Mouse (Mus musculus) lung, embryonic 14.5 days (tissue): ENCODE results near the gene Lnpep. TPM values are rescaled to one million over a fixed set of nuclear protein-coding genes. Genes with fewer than 3 reads are reported as not detected.
"Not testable (repeated sequence)": the region's sequence is repeated elsewhere in the genome, so short reads cannot be mapped to it uniquely, and the experiment has no call there.

Source experiments
- ATAC-seq: fragments of 200-750 bp; cut with Nextera tagmentation; 2 replicates; pipeline ENCODE4 v1.8.0; 2017; ENCODE audit warnings: mild to moderate bottlenecking, moderate TSS enrichment, moderate library complexity; ENCODE audit not compliant: insufficient read depth
- DNase-seq: peaks from one replicate; pipeline ENCODE4 v3.0.0-alpha.2; 2015
- H3K27ac ChIP-seq: fragments of 300-500 bp; sonication (generic); 2 replicates; pipeline ENCODE4 v1.5.1; 2014; ENCODE audit warnings: low read depth, mild to moderate bottlenecking, moderate library complexity
- H3K27me3 ChIP-seq: fragments of 300-500 bp; sonication (generic); 2 replicates; pipeline ENCODE4 v1.6.1; 2014; ENCODE audit warnings: low read length, control low read depth; ENCODE audit not compliant: insufficient read depth
- H3K36me3 ChIP-seq: fragments of 300-500 bp; sonication (generic); 2 replicates; pipeline ENCODE4 v1.6.1; 2014; ENCODE audit warnings: control low read depth; ENCODE audit not compliant: insufficient read depth
- H3K4me1 ChIP-seq: fragments of 300-500 bp; sonication (generic); 2 replicates; pipeline ENCODE4 v1.6.1; 2014; ENCODE audit warnings: antibody characterized with exemption, control low read depth; ENCODE audit not compliant: insufficient read depth
- H3K4me2 ChIP-seq: fragments of 300-500 bp; sonication (generic); 2 replicates; pipeline ENCODE4 v1.6.1; 2014; ENCODE audit warnings: mild to moderate bottlenecking
- H3K4me3 ChIP-seq: fragments of 300-500 bp; sonication (generic); 2 replicates; pipeline ENCODE4 v1.5.1; 2014; ENCODE audit warnings: low read depth, low read length
- H3K9ac ChIP-seq: fragments of 300-500 bp; sonication (generic); 2 replicates; pipeline ENCODE4 v1.6.1; 2014
- H3K9me3 ChIP-seq: fragments of 300-500 bp; sonication (generic); 2 replicates; pipeline ENCODE4 v1.6.1; 2016; ENCODE audit warnings: low read depth, low read length, control low read depth
- CTCF ChIP-seq: IDR thresholded peaks from 2 replicates; pipeline ENCODE4 v1.5.1; 2016; ENCODE audit warnings: antibody characterized with exemption, low read depth
- WGBS: fragments of 180-500 bp; shearing (Covaris S2); extraction: QIAGEN DNeasy Blood & Tissue Kit; methylation state at CpG from one replicate; pipeline ENCODE4 v1.1.7; 2014; 5-methylcytosine and 5-hydroxymethylcytosine counted together
- polyA plus RNA-seq: library from polyadenylated mRNA; unstranded; fragments of >200 nt; fragmentation: Nextera tagmentation; extraction: Ambion mirVana; gene quantifications from 2 replicates; pipeline ENCODE4 v1.2.1, GENCODE M21; 2014

The Lnpep gene
- polyA plus RNA-seq, 1 experiment from 2014 or later: 8.4 TPM

DNA sequence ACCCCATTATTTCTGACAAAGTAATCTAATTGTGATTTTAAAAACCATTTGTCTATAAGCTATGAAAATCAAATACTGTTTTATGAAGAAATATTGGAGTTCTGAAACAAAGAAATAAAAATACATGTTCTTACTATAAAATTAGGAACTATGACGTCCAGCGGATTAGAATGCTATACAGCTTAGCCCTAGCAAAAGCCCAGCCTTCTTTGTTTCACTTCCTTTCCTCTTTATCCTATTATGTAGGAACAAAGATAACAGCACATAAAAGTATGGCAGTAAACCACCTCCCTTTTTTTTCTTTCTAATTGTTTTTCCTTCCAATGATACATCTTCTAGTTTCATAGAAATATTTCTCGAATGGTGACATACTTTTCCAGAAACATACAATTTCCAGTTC, 75.9 kb downstream of the Lnpep start:
- H3K4me1 ChIP-seq: no peaks in the 10 kb centered on the region
- H3K27me3 ChIP-seq: no peaks in the 10 kb centered on the region
- peaks cover 18% of the 10 kb centered on the region; the same call in 1 of the 2 replicates for H3K36me3 ChIP-seq
- 84% methylated on average over 3 of the region's 3 CpGs for WGBS
- no peak overlapping the region for H3K4me2 ChIP-seq
- DNase-seq: no peak
- no peak overlapping the region for H3K27ac ChIP-seq
- H3K9me3 ChIP-seq: no peaks in the 10 kb centered on the region
- ATAC-seq: no peak
- no peak for TF ChIP-seq CTCF
- H3K9ac ChIP-seq: no peak overlapping the region
- H3K4me3 ChIP-seq: no peak overlapping the region

DNA sequence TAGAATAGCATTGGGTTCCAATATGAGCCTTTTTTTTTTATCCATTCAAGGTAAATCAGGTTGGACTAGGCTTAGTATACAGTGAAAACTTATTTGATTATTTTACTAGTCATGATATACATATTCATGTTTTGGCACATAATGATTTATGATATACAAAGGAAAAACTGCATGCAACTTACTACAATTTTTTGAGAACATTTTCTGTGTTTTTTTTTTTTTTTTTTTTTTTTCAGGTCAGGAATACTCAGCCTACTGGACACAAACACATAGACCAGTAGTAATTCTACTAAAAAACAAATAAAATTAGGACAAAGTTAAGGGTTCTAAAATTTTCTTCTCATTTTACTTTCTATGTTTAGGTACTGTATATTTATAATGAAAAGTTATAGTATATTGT, 93.5 kb downstream of the Lnpep start:
- Histone ChIP-seq H3K9me3 (no peaks in the 10 kb centered on the region), H3K4me3 (no peak overlapping the region), H3K27ac (no peak overlapping the region), H3K9ac (no peak overlapping the region), H3K4me2 (no peak overlapping the region), H3K4me1 (no peaks in the 10 kb centered on the region), H3K27me3 (no peaks in the 10 kb centered on the region), H3K36me3 (peaks cover 22% of the 10 kb centered on the region)
- TF ChIP-seq CTCF: no peak
- DNase-seq (no peak), ATAC-seq (no peak)

- no peak overlapping the region for H3K27ac ChIP-seq
- H3K4me2 ChIP-seq: no peak overlapping the region
- ATAC-seq: no peak
- no peak overlapping the region for H3K4me3 ChIP-seq
- H3K9ac ChIP-seq: no peak overlapping the region
- no peaks in the 10 kb centered on the region for H3K36me3 ChIP-seq
- 71% methylated on average over 4 of the region's 4 CpGs for WGBS
- H3K27me3 ChIP-seq: no peaks in the 10 kb centered on the region
- DNase-seq: no peak
- no peaks in the 10 kb centered on the region for H3K9me3 ChIP-seq
- no peak for TF ChIP-seq CTCF
- H3K4me1 ChIP-seq: no peaks in the 10 kb centered on the region
These were observed 108.3 kb downstream of the Lnpep start for GRCm38 (mm10) chr17:17516384-17517016.

DNA sequence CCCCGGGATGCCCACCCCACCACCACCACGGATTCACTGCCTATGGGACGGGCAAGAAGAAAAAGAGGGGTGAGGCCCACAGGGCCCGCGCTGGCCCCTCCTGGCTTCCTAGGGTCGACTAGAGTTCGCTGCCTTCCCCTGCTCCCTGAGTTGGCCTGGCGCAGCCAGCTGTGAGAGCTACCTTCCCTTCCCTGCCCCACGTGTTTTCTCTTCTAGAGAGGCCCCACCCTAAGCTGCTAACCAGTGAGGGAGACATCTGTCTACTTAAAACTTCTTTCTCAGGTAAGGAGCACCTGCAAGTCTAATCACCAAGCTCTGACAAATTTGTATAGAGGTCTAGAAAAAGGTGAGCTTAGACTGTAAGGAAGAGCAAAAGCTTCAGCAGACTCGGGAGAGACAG, 118.2 kb downstream of the Lnpep start:
- Histone ChIP-seq H3K4me1 (no peaks in the 10 kb centered on the region), H3K4me3 (no peak overlapping the region), H3K36me3 (no peaks in the 10 kb centered on the region), H3K4me2 (no peak overlapping the region), H3K9me3 (no peaks in the 10 kb centered on the region), H3K27ac (no peak overlapping the region), H3K27me3 (no peaks in the 10 kb centered on the region), H3K9ac (no peak overlapping the region)
- no peak for TF ChIP-seq CTCF
- WGBS: 86% methylated on average over 10 of the region's 10 CpGs
- DNase-seq (no peak), ATAC-seq (no peak)

DNA sequence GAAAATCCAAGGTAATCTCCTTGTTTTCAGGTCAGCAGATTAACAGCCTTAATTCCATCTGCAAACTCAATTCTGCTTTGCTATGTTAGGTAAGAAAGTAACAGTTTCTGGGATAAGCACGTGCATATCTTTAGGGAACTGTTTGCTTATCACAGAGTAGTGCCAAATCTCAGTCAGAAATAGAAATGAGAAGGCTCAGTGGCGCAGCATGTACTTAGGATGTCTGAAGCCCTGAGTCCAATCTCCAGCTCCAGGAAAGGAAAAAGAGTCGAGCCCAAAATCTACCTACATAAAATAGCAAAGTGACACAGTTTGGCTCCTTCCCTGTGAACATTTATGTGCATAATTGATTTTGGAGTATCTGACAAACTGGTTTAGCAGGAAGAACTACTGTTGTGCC, 125.6 kb downstream of the Lnpep start:
- no peak for TF ChIP-seq CTCF
- H3K27me3 ChIP-seq: no peaks in the 10 kb centered on the region
- no peak overlapping the region for H3K4me3 ChIP-seq
- no peaks in the 10 kb centered on the region for H3K36me3 ChIP-seq
- no peak overlapping the region for H3K9ac ChIP-seq
- 60% methylated on average over 3 of the region's 3 CpGs for WGBS
- no peak overlapping the region for H3K27ac ChIP-seq
- DNase-seq (no peak), ATAC-seq (no peak)
- no peak overlapping the region for H3K4me2 ChIP-seq
- no peaks in the 10 kb centered on the region for H3K4me1 ChIP-seq
- H3K9me3 ChIP-seq: no peaks in the 10 kb centered on the region

DNA sequence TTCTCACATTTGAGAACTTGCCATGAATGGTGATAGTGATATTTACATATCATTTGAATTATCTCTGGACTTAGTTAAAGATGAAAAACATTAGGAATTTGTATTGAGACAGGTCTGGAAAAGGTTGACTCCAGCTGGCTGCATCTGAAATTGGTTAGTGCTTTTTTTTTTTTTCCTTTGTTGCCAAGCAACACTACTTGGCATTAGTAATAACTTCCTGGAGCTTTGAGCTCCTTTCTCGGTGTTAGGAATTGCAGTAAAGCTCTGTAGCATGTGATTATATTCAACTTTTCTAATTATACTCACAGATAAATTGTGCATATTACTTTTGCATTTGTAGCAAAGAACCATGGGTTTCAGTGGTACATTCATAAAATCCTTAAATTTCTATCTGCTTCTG, 126.0 kb downstream of the Lnpep start:
- Histone ChIP-seq H3K27me3 (no peaks in the 10 kb centered on the region), H3K27ac (no peak overlapping the region), H3K9ac (no peak overlapping the region), H3K4me3 (no peak overlapping the region), H3K9me3 (no peaks in the 10 kb centered on the region), H3K36me3 (no peaks in the 10 kb centered on the region), H3K4me1 (no peaks in the 10 kb centered on the region), H3K4me2 (no peak overlapping the region)
- no peak for TF ChIP-seq CTCF
- ATAC-seq (no peak), DNase-seq (no peak)
- WGBS: 30% methylated on average over 1 of the region's 1 CpGs

GRCm38 (mm10) chr17:17496730-17497129, 128.1 kb downstream of the Lnpep start:
- Histone ChIP-seq H3K4me2 (no peak overlapping the region), H3K4me1 (no peaks in the 10 kb centered on the region), H3K4me3 (no peak overlapping the region), H3K27me3 (no peaks in the 10 kb centered on the region), H3K9ac (no peak overlapping the region), H3K9me3 (no peaks in the 10 kb centered on the region), H3K36me3 (no peaks in the 10 kb centered on the region), H3K27ac (no peak overlapping the region)
- ATAC-seq (no peak), DNase-seq (no peak)
- 84% methylated on average over 7 of the region's 7 CpGs for WGBS
- TF ChIP-seq CTCF: no peak

- not testable (repeated sequence) for ATAC-seq, H3K27me3 ChIP-seq, H3K4me1 ChIP-seq, DNase-seq, H3K27ac ChIP-seq, H3K4me2 ChIP-seq, H3K4me3 ChIP-seq, H3K9me3 ChIP-seq, H3K9ac ChIP-seq, H3K36me3 ChIP-seq
These were observed 128.6 kb downstream of the Lnpep start for GRCm38 (mm10) chr17:17496234-17496633.
